Mouse (Mus musculus): ENCODE measurements around the gene Pskh1. TPM values are rescaled to one million over a fixed set of nuclear protein-coding genes. Genes with fewer than 3 reads are reported as not detected.
A peak's percentile ranks its signal among the peaks of the same experiment; 100 is the strongest.

Pskh1 gene
- polyA plus RNA-seq, 1 experiment from 2014 or later: 21.4 TPM

DNA sequence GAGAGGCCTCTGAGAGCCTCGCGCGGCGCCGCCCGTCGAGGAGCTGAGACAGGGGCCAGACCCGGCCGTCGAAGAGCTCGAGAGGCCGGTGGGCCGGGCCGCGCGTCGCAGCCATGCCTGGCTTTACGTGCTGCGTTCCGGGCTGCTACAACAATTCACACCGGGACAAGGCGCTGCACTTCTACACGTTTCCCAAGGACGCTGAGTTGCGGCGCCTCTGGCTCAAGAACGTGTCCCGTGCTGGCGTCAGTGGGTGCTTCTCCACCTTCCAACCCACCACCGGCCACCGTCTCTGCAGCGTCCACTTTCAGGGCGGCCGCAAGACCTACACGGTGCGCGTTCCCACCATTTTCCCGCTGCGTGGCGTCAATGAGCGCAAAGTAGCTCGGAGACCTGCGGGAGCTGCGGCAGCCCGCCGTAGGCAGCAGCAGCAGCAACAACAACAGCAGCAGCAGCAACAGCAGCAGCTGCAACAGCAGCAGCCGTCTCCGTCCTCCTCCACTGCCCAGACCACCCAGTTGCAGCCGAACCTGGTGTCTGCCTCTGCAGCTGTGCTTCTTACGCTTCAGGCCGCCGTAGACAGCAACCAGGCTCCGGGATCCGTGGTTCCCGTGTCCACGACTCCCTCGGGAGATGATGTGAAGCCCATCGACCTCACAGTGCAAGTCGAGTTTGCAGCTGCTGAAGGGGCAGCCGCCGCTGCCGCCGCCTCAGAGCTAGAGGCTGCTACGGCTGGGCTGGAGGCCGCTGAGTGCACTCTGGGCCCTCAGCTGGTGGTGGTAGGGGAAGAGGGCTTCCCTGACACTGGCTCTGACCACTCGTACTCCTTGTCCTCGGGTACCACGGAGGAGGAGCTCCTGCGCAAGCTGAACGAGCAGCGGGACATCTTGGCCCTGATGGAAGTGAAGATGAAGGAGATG, 44.7 kb upstream of the Pskh1 start:
- WGBS: under 1% methylated on average over 71 of the region's 71 CpGs
- Histone ChIP-seq H3K36me3 (ENCODE audit: control insufficient read depth, insufficient read depth, low read length) (peaks cover 3% of the 10 kb centered on the region; the same call in 1 of the 2 replicates), H3K27ac (ENCODE audit: low read depth, low read length) (peak overlapping the region; percentile 79), H3K27me3 (replicated peaks; ENCODE audit: control insufficient read depth, insufficient read depth, low read length) (no peaks in the 10 kb centered on the region), H3K4me2 (peak overlapping the region; percentile 92), H3K9me3 (ENCODE audit: control insufficient read depth, low read length) (no peaks in the 10 kb centered on the region), H3K4me1 (replicated peaks; ENCODE audit: control insufficient read depth, insufficient read depth, low read length) (peaks cover 46% of the 10 kb centered on the region), H3K4me3 (ENCODE audit: low read depth, low read length) (peak overlapping the region; percentile 77), H3K9ac (ENCODE audit: low read depth, low read length) (peak overlapping the region; percentile 81)
- DNase-seq (ENCODE audit: low spot score) (peak; percentile 70), ATAC-seq (replicated peaks; ENCODE audit: low FRiP score) (peak; percentile 33)

GRCm38 (mm10) chr8:105856168-105856835, 43.9 kb upstream of the Pskh1 start:
- 11% methylated on average over 15 of the region's 15 CpGs for WGBS
- peak overlapping the region; percentile 77 for H3K4me3 ChIP-seq (ENCODE audit: low read depth, low read length)
- ATAC-seq (replicated peaks; ENCODE audit: low FRiP score) (no peak), DNase-seq (ENCODE audit: low spot score) (no peak)
- peaks cover 3% of the 10 kb centered on the region; the same call in 1 of the 2 replicates for H3K36me3 ChIP-seq (ENCODE audit: control insufficient read depth, insufficient read depth, low read length)
- H3K4me2 ChIP-seq: peak overlapping the region; percentile 92
- H3K9ac ChIP-seq (ENCODE audit: low read depth, low read length): peak overlapping the region; percentile 81
- H3K9me3 ChIP-seq (ENCODE audit: control insufficient read depth, low read length): no peaks in the 10 kb centered on the region
- peaks cover 43% of the 10 kb centered on the region for H3K4me1 ChIP-seq (replicated peaks; ENCODE audit: control insufficient read depth, insufficient read depth, low read length)
- peak overlapping the region; percentile 79; the same call in 1 of the 2 replicates for H3K27ac ChIP-seq (ENCODE audit: low read depth, low read length)
- H3K27me3 ChIP-seq (replicated peaks; ENCODE audit: control insufficient read depth, insufficient read depth, low read length): no peaks in the 10 kb centered on the region

- ATAC-seq (replicated peaks; ENCODE audit: low FRiP score): no peak
- H3K4me2 ChIP-seq: peak overlapping the region; percentile 92
- peaks cover 3% of the 10 kb centered on the region; the same call in 1 of the 2 replicates for H3K36me3 ChIP-seq (ENCODE audit: control insufficient read depth, insufficient read depth, low read length)
- H3K27ac ChIP-seq (ENCODE audit: low read depth, low read length): peak overlapping the region; percentile 93
- peaks cover 52% of the 10 kb centered on the region for H3K4me1 ChIP-seq (replicated peaks; ENCODE audit: control insufficient read depth, insufficient read depth, low read length)
- no peaks in the 10 kb centered on the region for H3K9me3 ChIP-seq (ENCODE audit: control insufficient read depth, low read length)
- H3K27me3 ChIP-seq (replicated peaks; ENCODE audit: control insufficient read depth, insufficient read depth, low read length): no peaks in the 10 kb centered on the region
- 66% methylated on average over 5 of the region's 5 CpGs for WGBS
- no peak overlapping the region for H3K4me3 ChIP-seq (ENCODE audit: low read depth, low read length)
- DNase-seq (ENCODE audit: low spot score): no peak
- no peak overlapping the region for H3K9ac ChIP-seq (ENCODE audit: low read depth, low read length)
Observed at GRCm38 (mm10) chr8:105858495-105858894, 41.7 kb upstream of the Pskh1 start.

GRCm38 (mm10) chr8:105859314-105859713, 40.9 kb upstream of the Pskh1 start:
- 25% methylated on average over 5 of the region's 5 CpGs for whole genome bisulfite sequencing
- peak overlapping the region; percentile 73 for H3K4me2 ChIP-seq
- ATAC-seq (replicated peaks; ENCODE audit: low FRiP score): peak; percentile 15
- H3K4me1 ChIP-seq (replicated peaks; ENCODE audit: control insufficient read depth, insufficient read depth, low read length): peaks cover 54% of the 10 kb centered on the region
- peak; percentile 42 for DNase-seq (ENCODE audit: low spot score)
- peaks cover 3% of the 10 kb centered on the region; the same call in 1 of the 2 replicates for H3K36me3 ChIP-seq (ENCODE audit: control insufficient read depth, insufficient read depth, low read length)
- no peaks in the 10 kb centered on the region for H3K27me3 ChIP-seq (replicated peaks; ENCODE audit: control insufficient read depth, insufficient read depth, low read length)
- H3K9me3 ChIP-seq (ENCODE audit: control insufficient read depth, low read length): no peaks in the 10 kb centered on the region
- H3K27ac ChIP-seq (ENCODE audit: low read depth, low read length): peak overlapping the region; percentile 93
- peak overlapping the region; percentile 64 for H3K9ac ChIP-seq (ENCODE audit: low read depth, low read length)
- peak overlapping the region; percentile 98 for H3K4me3 ChIP-seq (ENCODE audit: low read depth, low read length)

DNA sequence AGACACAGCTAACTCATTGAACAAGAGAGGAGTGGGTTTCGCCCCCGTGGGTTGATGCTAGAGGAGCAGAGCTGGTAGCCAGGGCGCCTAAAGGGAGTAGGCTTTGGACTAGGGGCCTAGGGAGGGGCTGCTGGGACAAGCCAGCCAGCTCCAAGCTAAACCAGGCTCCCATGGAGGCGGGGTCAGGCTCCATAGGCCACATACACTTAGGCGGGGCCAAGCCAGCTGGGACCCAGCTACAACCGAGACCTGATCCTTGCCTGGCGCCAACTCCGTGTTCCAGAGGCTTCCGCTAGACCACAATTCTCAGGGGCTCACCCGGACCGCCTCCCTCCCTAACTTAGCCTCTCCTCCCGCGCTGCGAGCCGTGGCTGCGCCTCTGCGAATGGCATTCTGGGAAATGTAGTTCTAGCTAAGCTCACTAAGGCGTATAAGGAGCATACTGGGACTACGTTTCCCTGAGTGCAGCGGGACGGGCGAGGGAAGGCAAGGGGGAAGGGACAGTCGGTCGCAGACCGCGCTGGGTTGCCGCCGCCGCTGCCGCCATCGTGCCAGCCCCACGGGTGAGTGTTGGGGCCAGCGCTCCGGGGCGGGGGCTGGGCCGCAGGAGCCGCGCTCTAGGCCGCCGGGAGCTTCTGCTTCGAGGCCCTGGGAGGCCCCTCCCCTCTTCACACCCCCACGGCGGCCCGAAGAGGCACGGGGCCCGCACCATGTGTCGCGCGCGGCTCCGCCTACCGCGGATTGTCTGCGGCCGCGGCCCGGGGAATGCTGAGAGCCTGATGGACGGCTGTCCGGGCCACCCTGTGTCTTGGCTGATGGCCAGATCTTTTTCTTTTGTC, 39.9 kb upstream of the Pskh1 start, which contains the start of gene Nutf2:
Nutf2 (plus strand) TSS at position 438 of the 839 bp plus-strand sequence.
- DNase-seq (ENCODE audit: low spot score) (peak; percentile 93), ATAC-seq (replicated peaks; ENCODE audit: low FRiP score) (peak; percentile 96)
- H3K9ac ChIP-seq (ENCODE audit: low read depth, low read length): peak within 1 kb of the TSS; percentile 97
- peak within 1 kb of the TSS; percentile 84 for H3K4me2 ChIP-seq
- H3K36me3 ChIP-seq (ENCODE audit: control insufficient read depth, insufficient read depth, low read length): peaks cover 5% of the 10 kb centered on the region; the same call in 1 of the 2 replicates
- no peaks in the 10 kb centered on the region for H3K9me3 ChIP-seq (ENCODE audit: control insufficient read depth, low read length)
- H3K27me3 ChIP-seq (replicated peaks; ENCODE audit: control insufficient read depth, insufficient read depth, low read length): no peaks in the 10 kb centered on the region
- H3K4me1 ChIP-seq (replicated peaks; ENCODE audit: control insufficient read depth, insufficient read depth, low read length): peaks cover 59% of the 10 kb centered on the region
- peak within 1 kb of the TSS; percentile 93 for H3K27ac ChIP-seq (ENCODE audit: low read depth, low read length)
- under 1% methylated on average over 57 of the region's 59 CpGs for WGBS
- H3K4me3 ChIP-seq (ENCODE audit: low read depth, low read length): peak within 1 kb of the TSS; percentile 98

- 0% methylated on average over 1 of the region's 1 CpGs for WGBS
- Histone ChIP-seq H3K9me3 (ENCODE audit: control insufficient read depth, low read length) (no peaks in the 10 kb centered on the region), H3K4me3 (ENCODE audit: low read depth, low read length) (peak overlapping the region; percentile 98), H3K27me3 (replicated peaks; ENCODE audit: control insufficient read depth, insufficient read depth, low read length) (no peaks in the 10 kb centered on the region), H3K9ac (ENCODE audit: low read depth, low read length) (peak overlapping the region; percentile 97), H3K4me1 (replicated peaks; ENCODE audit: control insufficient read depth, insufficient read depth, low read length) (peaks cover 54% of the 10 kb centered on the region), H3K27ac (ENCODE audit: low read depth, low read length) (peak overlapping the region; percentile 93; the same call in 1 of the 2 replicates), H3K4me2 (peak overlapping the region; percentile 84), H3K36me3 (ENCODE audit: control insufficient read depth, insufficient read depth, low read length) (peaks cover 11% of the 10 kb centered on the region)
- ATAC-seq (replicated peaks; ENCODE audit: low FRiP score) (no peak), DNase-seq (ENCODE audit: low spot score) (no peak)
Observed at GRCm38 (mm10) chr8:105861951-105862350, 38.3 kb upstream of the Pskh1 start.

- peaks cover 26% of the 10 kb centered on the region for H3K4me1 ChIP-seq (replicated peaks; ENCODE audit: control insufficient read depth, insufficient read depth, low read length)
- no peak overlapping the region for H3K4me3 ChIP-seq (ENCODE audit: low read depth, low read length)
- no peak for DNase-seq (ENCODE audit: low spot score)
- 62% methylated on average over 6 of the region's 6 CpGs for WGBS
- no peaks in the 10 kb centered on the region for H3K9me3 ChIP-seq (ENCODE audit: control insufficient read depth, low read length)
- ATAC-seq (replicated peaks; ENCODE audit: low FRiP score): peak; percentile 48
- no peak overlapping the region for H3K9ac ChIP-seq (ENCODE audit: low read depth, low read length)
- H3K27ac ChIP-seq (ENCODE audit: low read depth, low read length): 0 out of 2 replicates have a peak overlapping the region, but pooled peaks have one; percentile 22
- H3K4me2 ChIP-seq: no peak overlapping the region
- H3K27me3 ChIP-seq (replicated peaks; ENCODE audit: control insufficient read depth, insufficient read depth, low read length): no peaks in the 10 kb centered on the region
- H3K36me3 ChIP-seq (ENCODE audit: control insufficient read depth, insufficient read depth, low read length): peaks cover 30% of the 10 kb centered on the region
Observed at GRCm38 (mm10) chr8:105866364-105867029, 33.7 kb upstream of the Pskh1 start.

Measured in liver, embryonic 11.5 days (tissue).